Mouse (Mus musculus): ENCODE measurements at regions not wholly inside any gene's neighbourhood (a gene's known extent, or its start where the extent isn't known, plus 50 kb on each side); places are given as distances from the start of the nearest gene placed in this dataset.

DNA sequence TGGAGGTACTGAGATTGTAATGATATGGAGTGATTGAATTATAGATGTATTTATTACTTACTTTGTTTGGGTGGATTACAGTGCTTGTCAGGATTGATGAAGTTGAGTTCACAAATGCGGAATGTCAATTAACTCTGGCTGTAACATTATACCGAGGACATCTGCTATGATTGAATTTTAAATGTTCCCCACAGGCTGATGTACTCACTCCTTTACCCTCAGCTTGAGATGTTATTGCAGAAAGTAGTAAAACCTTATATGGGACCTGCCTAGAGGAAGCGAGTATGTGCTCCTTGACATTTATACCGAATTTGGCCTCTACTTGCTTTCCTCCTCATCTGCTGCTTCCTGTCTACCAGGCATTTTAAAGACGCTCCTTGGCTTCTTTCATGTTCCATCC lies 288.3 kb downstream of the Cdh11 start:
- Histone ChIP-seq H3K9me3 (no peaks in the 10 kb centered on the region), H3K9ac (no peak overlapping the region), H3K27ac (no peak overlapping the region), H3K27me3 (no peaks in the 10 kb centered on the region), H3K4me3 (no peak overlapping the region), H3K4me1 (peaks cover 13% of the 10 kb centered on the region; the same call in 1 of the 2 replicates), H3K4me2 (no peak overlapping the region), H3K36me3 (no peaks in the 10 kb centered on the region)
- ATAC-seq (ENCODE audit: insufficient number of reproducible peaks, insufficient read depth, low FRiP score, low TSS enrichment, low read depth), result no peak
- 50% methylated on average over 5 of the region's 5 CpGs for WGBS

DNA sequence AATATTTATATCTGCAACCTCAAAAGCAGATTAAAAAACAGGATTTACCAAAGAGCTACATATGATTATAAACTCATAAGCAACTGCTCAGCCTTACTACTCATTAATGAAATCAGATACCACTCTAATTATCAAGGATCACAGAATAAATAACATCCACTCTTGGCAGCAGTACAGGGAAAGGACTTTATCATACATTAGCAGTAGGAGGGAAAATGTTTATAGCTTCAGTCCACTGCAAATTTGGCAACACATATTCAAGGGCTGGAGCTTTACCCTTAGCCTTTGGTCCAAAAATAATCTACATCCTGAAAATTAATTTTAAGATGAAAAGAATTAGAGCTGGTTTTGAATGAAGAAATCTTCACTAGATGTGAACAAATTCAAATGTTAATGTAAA lies 288.7 kb downstream of the Cdh11 start:
- ATAC-seq (ENCODE audit: insufficient number of reproducible peaks, insufficient read depth, low FRiP score, low TSS enrichment, low read depth), result no peak
- Histone ChIP-seq H3K4me2 (no peak overlapping the region), H3K4me3 (no peak overlapping the region), H3K9ac (no peak overlapping the region), H3K9me3 (no peaks in the 10 kb centered on the region), H3K27me3 (no peaks in the 10 kb centered on the region), H3K36me3 (no peaks in the 10 kb centered on the region), H3K4me1 (peaks cover 13% of the 10 kb centered on the region; the same call in 1 of the 2 replicates), H3K27ac (no peak overlapping the region)

DNA sequence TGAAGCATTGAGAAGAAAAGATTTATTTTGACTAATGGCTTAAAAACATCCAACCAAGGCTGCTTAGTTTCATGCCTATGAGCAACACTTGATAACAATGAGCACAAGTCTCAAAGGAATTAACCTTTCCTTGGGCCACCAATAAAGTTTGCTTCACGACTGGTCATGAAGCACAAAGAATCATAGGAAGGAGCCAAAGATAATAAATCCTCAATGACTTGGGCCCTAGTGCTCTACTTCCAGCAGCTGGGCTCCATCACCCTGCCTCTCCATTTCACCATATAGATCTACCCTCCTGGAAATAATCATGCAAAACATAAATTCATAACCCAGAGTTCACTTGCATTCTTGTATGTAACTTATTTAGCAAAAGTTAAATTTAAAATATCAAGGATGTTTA lies 289.4 kb downstream of the Cdh11 start:
- H3K4me2 ChIP-seq, result no peak overlapping the region
- H3K27me3 ChIP-seq, result no peaks in the 10 kb centered on the region
- H3K9me3 ChIP-seq, result no peaks in the 10 kb centered on the region
- no peak overlapping the region for H3K4me3 ChIP-seq
- no peak for ATAC-seq (ENCODE audit: insufficient number of reproducible peaks, insufficient read depth, low FRiP score, low TSS enrichment, low read depth)
- H3K4me1 ChIP-seq, result peaks cover 13% of the 10 kb centered on the region; the same call in 1 of the 2 replicates
- H3K9ac ChIP-seq, result no peak overlapping the region
- no peak overlapping the region for H3K27ac ChIP-seq
- 79% methylated on average over 1 of the region's 1 CpGs for WGBS
- H3K36me3 ChIP-seq, result no peaks in the 10 kb centered on the region

DNA sequence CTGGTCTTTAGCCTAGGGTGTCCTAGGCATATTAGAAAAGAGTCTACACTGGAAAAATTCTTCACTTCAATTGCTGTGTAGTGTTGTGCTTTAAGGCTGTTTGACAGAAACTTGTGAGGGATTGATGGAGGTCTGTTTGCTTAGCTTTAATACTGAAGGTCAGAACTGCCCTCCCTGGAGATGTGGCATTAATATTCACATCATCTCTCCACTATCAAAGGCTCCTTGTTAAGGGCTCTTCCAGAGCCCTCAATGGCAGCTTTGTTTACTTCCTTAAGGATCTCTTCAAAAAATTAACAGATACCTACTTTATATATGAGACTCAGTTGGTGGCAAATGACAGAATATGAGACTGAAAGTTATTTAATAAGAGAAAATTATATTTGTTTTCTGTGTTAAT lies 294.4 kb downstream of the Cdh11 start:
- no peak for ATAC-seq (ENCODE audit: insufficient number of reproducible peaks, insufficient read depth, low FRiP score, low TSS enrichment, low read depth)
- no peaks in the 10 kb centered on the region for H3K9me3 ChIP-seq
- H3K27ac ChIP-seq, result no peak overlapping the region
- H3K4me3 ChIP-seq, result no peak overlapping the region
- no peak overlapping the region for H3K4me2 ChIP-seq
- no peaks in the 10 kb centered on the region for H3K36me3 ChIP-seq
- no peak overlapping the region for H3K9ac ChIP-seq
- H3K27me3 ChIP-seq, result no peaks in the 10 kb centered on the region
- H3K4me1 ChIP-seq, result no peaks in the 10 kb centered on the region

DNA sequence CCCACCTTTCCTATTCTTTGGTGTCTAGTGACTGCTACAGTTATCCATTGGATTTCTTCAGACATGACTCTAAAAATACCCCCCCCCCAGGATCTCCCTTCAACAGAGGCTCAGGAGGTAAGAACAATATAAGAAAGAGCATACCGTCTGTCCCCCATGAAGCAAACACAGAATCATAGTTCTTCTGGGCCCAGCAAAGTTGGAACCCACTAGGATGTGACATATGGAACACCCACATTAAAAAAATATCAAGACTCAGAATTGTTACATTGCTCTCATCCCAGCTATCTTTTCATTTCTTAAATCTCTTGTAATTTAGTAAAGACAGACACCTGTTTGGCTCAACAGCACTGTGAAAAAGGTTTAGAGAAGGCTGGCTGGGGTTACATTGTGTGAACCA lies 297.2 kb downstream of the Cdh11 start:
- H3K27me3 ChIP-seq, result no peaks in the 10 kb centered on the region
- no peak for ATAC-seq (ENCODE audit: insufficient number of reproducible peaks, insufficient read depth, low FRiP score, low TSS enrichment, low read depth)
- H3K9me3 ChIP-seq, result no peaks in the 10 kb centered on the region
- H3K4me1 ChIP-seq, result no peaks in the 10 kb centered on the region
- no peak overlapping the region for H3K4me3 ChIP-seq
- WGBS, result 94% methylated on average over 1 of the region's 1 CpGs
- H3K9ac ChIP-seq, result no peak overlapping the region
- H3K36me3 ChIP-seq, result no peaks in the 10 kb centered on the region
- no peak overlapping the region for H3K4me2 ChIP-seq
- H3K27ac ChIP-seq, result no peak overlapping the region

DNA sequence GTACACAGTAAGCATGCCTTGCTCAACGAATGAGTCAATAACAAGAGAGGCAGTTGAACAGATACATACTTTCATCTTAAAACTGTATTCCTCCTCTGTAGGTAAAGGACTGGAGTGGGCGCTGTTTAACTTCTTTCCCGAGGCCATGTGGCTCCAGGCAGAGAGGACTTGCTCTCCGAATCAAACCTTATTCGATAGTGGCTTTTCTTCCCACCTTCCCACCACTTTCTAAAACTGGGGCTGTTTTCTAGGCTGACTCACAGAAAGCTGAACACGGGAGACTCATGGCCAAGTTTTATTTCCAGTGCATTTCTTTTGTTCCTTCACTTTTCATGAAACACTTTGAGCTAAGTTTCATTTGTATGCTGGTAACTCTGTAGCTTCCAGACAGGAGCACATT lies 297.6 kb downstream of the Cdh11 start:
- no peaks in the 10 kb centered on the region for H3K27me3 ChIP-seq
- no peak overlapping the region for H3K4me3 ChIP-seq
- ATAC-seq (ENCODE audit: insufficient number of reproducible peaks, insufficient read depth, low FRiP score, low TSS enrichment, low read depth), result no peak
- H3K27ac ChIP-seq, result no peak overlapping the region
- no peak overlapping the region for H3K4me2 ChIP-seq
- WGBS, result 82% methylated on average over 6 of the region's 6 CpGs
- no peaks in the 10 kb centered on the region for H3K4me1 ChIP-seq
- no peak overlapping the region for H3K9ac ChIP-seq
- no peaks in the 10 kb centered on the region for H3K9me3 ChIP-seq
- H3K36me3 ChIP-seq, result no peaks in the 10 kb centered on the region

DNA sequence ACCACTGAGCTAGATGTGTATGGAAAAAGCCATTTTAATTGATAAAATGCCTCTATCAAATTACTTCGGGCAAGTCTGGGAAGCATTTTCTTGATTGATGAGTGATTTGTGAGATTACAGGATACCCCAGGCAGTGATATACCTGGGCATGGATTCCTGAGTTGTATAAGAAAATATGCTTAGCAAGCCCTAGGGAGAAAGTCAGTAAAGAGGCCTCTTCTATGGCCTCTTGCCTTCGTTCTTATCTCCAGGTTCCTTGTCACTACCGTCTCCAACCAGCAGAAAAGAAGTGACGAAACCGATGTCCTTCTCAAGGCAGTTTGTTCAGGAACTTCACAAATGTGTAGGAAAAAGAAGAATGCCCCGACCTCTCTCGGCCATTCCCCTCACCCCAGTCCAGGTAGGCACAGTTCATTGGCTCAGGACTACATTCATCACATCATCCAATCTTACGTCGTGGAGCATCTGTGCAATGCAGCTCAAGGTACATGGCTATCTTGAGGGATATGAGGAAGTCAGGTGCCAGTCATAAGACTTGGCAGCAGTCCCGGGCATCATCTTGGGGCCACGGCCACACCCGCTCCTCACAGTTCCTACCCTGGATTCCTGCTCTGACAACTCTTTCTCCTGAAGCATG lies 310.2 kb downstream of the Cdh11 start:
- Histone ChIP-seq H3K9me3 (no peaks in the 10 kb centered on the region), H3K4me3 (no peak overlapping the region), H3K27ac (no peak overlapping the region), H3K27me3 (no peaks in the 10 kb centered on the region), H3K9ac (no peak overlapping the region), H3K4me1 (no peaks in the 10 kb centered on the region), H3K36me3 (no peaks in the 10 kb centered on the region), H3K4me2 (no peak overlapping the region)
- WGBS, result 92% methylated on average over 12 of the region's 12 CpGs
- no peak for ATAC-seq (ENCODE audit: insufficient number of reproducible peaks, insufficient read depth, low FRiP score, low TSS enrichment, low read depth)

DNA sequence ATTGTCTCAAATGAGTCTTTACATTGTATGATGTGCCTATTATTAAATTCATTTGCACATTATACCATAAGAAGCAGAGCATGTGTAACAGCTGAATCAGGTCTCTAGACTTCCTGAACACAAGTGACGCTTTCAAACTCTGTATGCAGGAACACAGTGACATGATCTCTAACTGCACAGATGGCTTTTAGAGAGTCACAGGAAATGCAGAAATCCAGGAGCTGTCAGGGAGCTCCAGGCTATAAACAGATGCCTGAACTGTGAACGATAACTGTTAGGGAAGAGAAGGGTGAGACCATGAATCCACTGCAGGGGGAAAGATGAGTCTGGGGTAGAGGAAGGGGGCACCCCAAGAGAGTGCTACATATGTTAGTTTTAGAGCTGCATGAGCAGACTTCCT lies 311.2 kb downstream of the Cdh11 start:
- Histone ChIP-seq H3K27ac (no peak overlapping the region), H3K9me3 (no peaks in the 10 kb centered on the region), H3K4me1 (no peaks in the 10 kb centered on the region), H3K27me3 (no peaks in the 10 kb centered on the region), H3K36me3 (no peaks in the 10 kb centered on the region), H3K4me3 (no peak overlapping the region), H3K9ac (no peak overlapping the region), H3K4me2 (no peak overlapping the region)
- ATAC-seq (ENCODE audit: insufficient number of reproducible peaks, insufficient read depth, low FRiP score, low TSS enrichment, low read depth), result no peak
- 38% methylated on average over 2 of the region's 2 CpGs for WGBS

DNA sequence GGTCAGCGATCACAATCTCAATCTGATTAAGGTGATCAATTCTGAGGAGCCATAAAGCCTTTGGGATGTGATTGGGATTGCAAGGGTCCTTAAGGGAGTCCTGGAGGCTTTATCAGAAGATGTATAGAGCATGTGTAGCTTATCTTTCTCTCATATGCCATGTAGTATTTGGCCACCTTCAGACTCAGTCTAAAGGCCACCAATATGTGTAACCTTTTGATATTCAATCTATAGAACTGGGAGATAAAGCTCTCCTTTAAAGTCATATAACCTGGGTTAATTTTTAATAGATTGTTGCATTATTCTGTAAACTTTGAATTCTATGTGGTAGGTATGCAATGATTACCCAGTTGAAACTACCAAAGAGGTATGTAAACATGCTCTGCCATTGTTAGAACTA lies 314.1 kb downstream of the Cdh11 start:
- Histone ChIP-seq H3K27me3 (no peaks in the 10 kb centered on the region), H3K27ac (no peak overlapping the region), H3K9me3 (no peaks in the 10 kb centered on the region), H3K4me1 (no peaks in the 10 kb centered on the region), H3K4me3 (no peak overlapping the region), H3K9ac (no peak overlapping the region), H3K4me2 (no peak overlapping the region), H3K36me3 (no peaks in the 10 kb centered on the region)
- WGBS, result 91% methylated on average over 1 of the region's 1 CpGs
- ATAC-seq (ENCODE audit: insufficient number of reproducible peaks, insufficient read depth, low FRiP score, low TSS enrichment, low read depth), result no peak

DNA sequence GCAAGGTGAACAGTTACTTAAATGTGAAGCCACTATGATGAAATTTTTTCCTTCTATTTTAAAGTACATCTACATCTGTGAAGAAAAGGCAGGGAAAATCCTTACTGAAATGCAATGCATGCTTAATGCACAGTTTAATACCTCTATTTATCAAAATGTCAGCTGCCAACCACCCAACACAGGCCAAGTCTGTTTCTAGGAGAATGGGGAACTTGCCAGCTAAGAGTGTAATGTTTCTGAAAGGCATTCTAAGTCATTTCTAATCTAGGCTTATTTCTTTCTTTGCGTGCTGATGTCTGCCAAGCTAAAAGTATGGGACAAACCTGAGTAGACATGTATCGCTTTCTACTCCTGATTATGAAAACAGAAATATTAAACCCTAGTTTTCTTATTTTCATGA lies 322.8 kb downstream of the Cdh11 start:
- H3K4me1 ChIP-seq, result no peaks in the 10 kb centered on the region
- H3K36me3 ChIP-seq, result no peaks in the 10 kb centered on the region
- H3K27me3 ChIP-seq, result no peaks in the 10 kb centered on the region
- no peak overlapping the region for H3K9ac ChIP-seq
- ATAC-seq (ENCODE audit: insufficient number of reproducible peaks, insufficient read depth, low FRiP score, low TSS enrichment, low read depth), result no peak
- H3K9me3 ChIP-seq, result no peaks in the 10 kb centered on the region
- 86% methylated on average over 2 of the region's 2 CpGs for WGBS
- no peak overlapping the region for H3K27ac ChIP-seq
- H3K4me2 ChIP-seq, result no peak overlapping the region
- H3K4me3 ChIP-seq, result no peak overlapping the region

DNA sequence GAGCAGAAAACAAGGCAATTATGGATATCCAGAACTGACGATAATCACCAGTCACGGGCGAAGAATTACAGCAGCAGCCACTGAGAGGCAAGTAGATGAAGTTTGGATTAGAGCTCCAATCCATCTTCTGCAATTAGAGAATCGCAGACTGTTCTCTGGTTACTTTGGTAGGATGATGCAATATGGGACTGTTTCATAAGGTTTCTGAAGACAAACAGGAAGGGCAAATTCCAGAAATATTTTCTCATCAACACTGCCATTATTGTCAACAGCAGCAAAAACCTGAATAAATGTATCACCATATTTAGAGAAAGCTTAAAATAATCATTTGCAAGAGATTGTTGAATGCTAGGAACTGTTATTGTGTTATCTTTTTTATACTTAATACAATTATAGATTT lies 342.4 kb downstream of the Cdh11 start:
- Histone ChIP-seq H3K9ac (no peak overlapping the region), H3K27me3 (no peaks in the 10 kb centered on the region), H3K27ac (no peak overlapping the region), H3K4me1 (0 out of 2 replicates have a peak, but pooled peaks cover 2% of the 10 kb centered on the region), H3K4me3 (no peak overlapping the region), H3K36me3 (no peaks in the 10 kb centered on the region), H3K9me3 (no peaks in the 10 kb centered on the region), H3K4me2 (no peak overlapping the region)
- WGBS, result 67% methylated on average over 4 of the region's 4 CpGs
- no peak for ATAC-seq (ENCODE audit: insufficient number of reproducible peaks, insufficient read depth, low FRiP score, low TSS enrichment, low read depth)

DNA sequence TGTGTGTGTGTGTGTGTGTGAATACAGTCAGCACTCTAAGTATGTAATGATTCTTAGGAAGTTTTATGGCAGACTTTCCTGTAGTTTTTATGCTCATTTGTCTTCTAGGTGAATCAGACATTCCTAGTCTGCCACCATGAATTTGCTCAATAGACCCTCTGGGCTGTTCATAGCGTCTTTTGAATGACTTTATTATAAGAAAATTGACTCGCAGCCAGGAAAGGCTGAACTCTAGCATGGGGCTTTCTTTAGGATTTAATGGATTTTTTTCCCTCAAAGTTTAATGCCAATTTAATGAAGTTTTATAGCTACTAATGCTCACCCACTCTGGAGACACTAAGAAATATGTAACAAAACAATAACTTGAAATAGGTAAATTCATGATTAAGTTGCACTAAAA lies 363.6 kb downstream of the Cdh11 start:
- Histone ChIP-seq H3K4me1 (no peaks in the 10 kb centered on the region), H3K27me3 (no peaks in the 10 kb centered on the region), H3K36me3 (no peaks in the 10 kb centered on the region), H3K9ac (no peak overlapping the region), H3K27ac (no peak overlapping the region), H3K4me2 (no peak overlapping the region), H3K4me3 (no peak overlapping the region), H3K9me3 (no peaks in the 10 kb centered on the region)
- WGBS, result 65% methylated on average over 2 of the region's 2 CpGs
- ATAC-seq (ENCODE audit: insufficient number of reproducible peaks, insufficient read depth, low FRiP score, low TSS enrichment, low read depth), result no peak

DNA sequence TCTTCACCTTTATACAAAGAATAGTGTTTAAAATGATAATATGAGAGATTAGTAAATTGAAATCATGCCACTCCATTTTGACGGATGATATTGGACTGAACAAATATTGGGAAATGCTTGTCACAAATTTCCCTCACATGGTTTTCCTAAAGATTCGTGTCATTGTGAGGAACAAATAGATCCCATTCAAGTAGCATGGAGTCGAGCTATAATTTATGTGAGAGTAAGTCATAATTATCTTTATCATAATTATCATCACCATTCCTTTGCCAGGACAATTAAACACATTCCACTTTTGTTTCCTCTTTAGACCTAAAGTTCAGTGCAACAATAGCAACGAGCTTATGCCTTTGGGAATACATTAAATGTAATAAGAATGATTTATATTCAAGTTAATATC lies 370.5 kb downstream of the Cdh11 start:
- no peak overlapping the region for H3K4me2 ChIP-seq
- WGBS, result 63% methylated on average over 4 of the region's 4 CpGs
- no peak overlapping the region for H3K4me3 ChIP-seq
- no peak overlapping the region for H3K27ac ChIP-seq
- H3K4me1 ChIP-seq, result no peaks in the 10 kb centered on the region
- no peak for ATAC-seq (ENCODE audit: insufficient number of reproducible peaks, insufficient read depth, low FRiP score, low TSS enrichment, low read depth)
- no peaks in the 10 kb centered on the region for H3K36me3 ChIP-seq
- H3K9ac ChIP-seq, result no peak overlapping the region
- no peaks in the 10 kb centered on the region for H3K27me3 ChIP-seq
- H3K9me3 ChIP-seq, result no peaks in the 10 kb centered on the region

All from embryonic facial prominence, embryonic 13.5 days (tissue).